Mouse (Mus musculus) cerebellum, adult 9-10 months (tissue): Measurements from ENCODE around the gene Slc17a3.

Experiments
- DNase-seq: peaks from one replicate; pipeline ENCODE4 v3.0.0; 2022

Slc17a3 gene

DNA sequence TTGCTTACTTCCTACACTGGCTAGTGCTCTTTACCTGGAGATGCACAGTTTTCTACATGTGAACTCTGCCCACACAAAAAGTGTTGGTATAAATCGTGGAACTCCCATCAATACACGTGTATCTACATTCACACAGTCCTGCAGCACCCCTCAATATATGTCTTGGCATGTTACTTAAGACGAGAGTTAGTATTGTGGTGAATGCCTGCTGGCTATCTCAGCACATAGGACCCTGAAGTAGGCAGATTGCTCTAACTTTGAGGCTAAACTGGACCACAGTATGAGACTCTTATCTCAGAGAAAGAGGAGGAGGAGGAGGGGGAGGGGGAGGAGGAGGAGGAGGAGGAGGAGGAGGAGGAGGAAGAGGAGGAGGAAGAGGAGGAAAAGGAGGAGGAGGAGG is 39.9 kb downstream of the Slc17a3 start:
- no peak for DNase-seq

DNA sequence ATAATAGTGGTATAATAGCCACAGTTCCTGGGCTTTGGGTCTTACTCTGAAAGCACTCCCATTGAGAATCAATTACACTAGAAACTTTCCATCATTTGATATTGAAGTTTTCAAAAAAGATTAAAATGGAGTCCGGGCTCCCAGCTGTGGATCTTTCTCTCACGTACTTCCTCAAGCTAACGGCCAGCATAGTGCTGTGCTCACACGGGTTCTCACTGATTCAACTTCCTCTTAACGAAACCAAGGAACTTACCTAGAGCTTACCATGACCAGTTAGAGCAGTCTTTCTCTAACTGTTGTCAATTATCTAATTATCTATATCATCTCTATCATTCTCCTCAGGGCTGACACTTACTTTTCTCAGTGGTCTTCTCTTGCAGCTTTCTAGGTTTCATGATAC is 40.4 kb downstream of the Slc17a3 start:
- DNase-seq = no peak

DNA sequence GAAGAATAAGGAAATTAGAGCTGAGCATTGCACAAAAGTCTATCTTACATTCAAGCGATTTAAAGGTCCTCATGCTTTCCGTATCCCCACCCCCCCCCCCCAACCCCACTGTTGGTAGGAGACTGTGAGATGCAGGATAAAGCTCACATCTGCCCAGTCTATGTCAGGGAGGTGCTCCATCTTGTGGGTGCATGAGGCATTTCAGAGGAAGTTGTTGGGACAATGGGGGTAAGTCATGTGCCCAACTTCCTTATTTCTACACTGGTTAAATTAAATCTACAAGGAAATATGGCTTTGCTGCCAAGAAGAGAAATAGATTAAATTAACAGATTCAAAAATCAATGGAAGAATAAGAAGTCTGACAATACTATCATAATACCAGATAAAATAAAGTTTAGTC is 46.3 kb downstream of the Slc17a3 start:
- DNase-seq = no peak

DNA sequence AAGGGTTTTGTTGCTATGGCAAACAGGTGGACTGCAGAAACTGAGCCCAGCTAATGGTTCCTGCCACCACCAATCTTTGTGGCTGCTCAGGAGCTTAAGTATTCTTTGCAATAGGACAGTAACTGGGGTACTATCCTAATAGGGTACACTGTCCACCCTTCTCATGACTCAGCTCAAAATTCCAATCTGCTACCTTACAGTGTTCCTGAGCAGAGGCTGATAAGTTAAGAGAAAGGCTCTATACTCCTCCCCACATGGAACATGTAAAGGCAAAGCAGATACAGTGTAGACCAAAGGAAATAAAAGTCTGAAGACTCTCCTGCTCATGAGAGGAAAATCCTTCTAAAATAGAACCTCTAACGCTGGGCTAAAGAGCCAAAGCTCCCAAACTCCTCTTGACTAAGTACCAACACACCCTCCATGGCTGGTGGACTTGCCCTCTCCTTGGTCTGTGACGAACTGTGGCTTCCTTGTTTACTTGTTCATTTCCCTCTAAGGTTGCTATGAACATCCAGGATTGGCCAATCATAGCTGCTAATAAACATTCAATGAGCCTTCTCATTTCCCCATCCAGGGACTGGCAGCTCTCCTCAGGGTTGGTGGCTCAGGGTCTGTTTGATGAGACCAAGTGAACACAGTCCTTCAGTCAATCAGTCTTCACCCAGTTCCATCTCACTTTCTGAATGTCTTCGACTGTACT is 47.9 kb downstream of the Slc17a3 start:
- DNase-seq = no peak

DNA sequence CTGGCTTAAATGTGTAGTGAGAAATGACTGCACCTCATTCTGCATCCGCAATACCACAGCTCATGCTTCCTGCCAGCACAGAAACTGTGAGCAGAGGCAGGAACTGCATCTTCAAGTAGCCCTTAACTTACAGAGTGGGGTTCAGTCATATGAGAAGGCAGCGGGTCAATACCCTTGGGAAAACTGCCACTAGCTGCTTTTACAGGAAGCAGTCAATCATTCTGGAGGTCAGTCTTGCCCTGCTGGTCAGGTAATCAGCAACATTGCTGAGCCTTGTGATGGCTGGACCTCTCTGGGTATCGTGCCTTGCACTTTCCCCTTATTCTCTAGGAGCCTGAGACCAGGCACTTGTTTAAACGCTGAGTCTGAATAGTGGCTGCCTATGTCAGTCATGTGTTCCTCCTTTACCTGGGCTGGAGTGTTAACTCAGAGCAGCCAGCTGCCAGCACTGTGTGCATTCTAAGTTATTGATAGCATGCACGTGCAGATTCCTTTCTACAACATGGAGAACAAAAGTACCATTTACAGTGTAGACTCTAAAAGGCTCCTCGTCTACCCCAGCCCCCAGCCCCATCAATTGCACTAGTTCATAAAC is 49.9 kb downstream of the Slc17a3 start:
- no peak for DNase-seq

DNA sequence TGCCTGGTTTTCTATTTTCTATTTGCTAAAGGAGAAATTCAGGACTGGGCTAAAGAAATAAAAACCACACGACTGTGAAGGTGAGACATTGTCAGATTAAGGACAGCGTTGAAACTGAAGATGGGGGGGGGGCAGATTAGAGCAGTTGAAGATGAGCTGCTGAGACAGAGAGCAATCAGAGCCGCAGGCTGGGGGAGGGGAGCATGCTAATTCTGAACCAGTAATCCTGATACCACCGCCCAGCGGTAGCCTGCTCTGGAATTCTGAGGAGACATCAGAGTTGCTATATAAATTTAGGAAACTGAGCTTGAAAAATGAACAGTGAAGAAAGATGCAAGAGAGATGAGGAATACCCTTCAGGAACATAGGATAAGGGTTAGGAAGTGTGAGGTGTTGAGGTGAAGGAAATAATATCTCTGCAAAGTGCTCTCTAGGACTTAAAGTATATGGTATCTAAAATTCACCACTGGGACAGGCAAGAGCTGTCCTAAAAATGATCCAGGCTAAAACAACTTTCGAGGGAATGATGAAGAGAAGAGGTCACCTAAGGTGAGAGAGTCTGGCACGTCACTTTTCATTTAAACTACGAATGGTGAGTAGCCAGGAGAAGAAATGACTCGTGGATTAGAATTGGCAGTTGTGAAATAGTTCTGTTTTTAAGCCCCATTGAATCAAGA is 53.5 kb downstream of the Slc17a3 start:
- DNase-seq = no peak

DNA sequence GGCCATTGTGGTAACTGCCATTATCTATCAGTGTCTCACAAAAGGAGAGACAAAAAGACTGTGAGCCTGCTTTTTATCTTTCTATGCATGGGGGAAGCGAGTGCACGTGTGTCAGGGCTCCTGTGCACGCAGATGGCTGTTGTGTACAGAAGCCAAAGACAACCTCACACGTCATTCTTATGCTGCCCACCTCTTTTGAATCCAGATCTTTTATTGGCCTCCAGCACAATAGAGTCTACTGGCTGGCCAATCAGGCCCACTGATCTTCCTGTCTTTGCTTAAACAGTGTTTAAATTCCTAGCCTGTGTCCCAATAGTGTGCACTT is 54.0 kb downstream of the Slc17a3 start:
- no peak for DNase-seq

DNA sequence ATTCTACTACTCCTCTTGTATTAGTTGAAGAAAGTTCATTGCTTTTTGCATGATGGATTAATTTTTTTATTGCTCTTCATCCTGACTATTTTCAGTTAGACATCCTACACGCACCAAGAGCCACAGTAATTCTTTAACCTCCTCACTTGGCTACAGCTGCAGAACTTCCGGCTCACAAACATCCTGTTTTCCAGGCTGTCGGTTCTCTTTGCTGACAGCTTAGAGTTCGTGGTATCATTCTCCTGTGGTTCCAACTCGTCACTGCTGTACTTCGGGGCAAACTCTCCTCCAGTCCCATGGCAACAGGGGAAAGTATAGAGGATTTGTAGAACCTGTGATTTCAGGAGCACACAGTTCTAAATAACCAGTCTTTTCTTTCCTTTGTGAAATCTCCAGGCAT is 59.0 kb downstream of the Slc17a3 start:
- no peak for DNase-seq

DNA sequence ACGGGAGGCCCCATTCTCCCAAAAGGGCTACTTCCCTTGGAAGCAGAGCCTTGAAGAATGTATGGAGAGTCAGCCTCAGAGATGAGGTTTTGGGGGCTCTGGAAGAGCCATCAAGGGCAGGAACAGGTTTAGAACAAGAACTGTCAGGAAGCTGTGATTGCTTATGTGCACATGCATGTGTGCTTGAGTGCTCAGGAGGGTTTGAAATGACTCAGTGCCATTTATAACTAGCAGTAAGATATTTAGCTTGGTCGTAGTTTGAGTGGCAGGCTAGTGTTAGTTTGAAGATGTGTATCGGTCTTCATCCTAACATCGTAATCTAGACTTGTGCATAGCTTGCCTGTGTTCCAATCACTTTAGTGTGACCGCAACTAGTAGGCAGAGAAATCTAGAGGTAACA is 67.7 kb downstream of the Slc17a3 start:
- no peak for DNase-seq

DNA sequence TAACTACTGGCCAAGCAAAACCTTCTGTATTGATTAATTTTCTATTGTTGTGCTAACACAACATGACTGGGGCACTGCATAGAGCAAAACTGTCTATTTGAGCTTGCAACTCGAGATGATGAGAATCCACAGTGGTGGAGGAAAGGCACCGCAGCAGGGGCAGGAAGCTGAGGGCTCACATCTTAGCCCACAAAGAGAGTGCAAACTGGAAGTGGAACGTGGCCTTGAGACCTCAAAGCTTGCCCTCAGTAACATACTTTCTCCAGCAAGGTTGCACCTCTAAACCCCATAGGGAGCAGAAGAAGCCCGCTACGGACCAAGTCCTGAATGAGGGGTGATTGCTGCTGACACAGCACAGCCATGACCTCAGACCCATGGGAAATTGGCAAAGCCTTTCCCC is 70.9 kb downstream of the Slc17a3 start:
- no peak for DNase-seq
